Mouse (Mus musculus): ENCODE data around the gene Nxpe3.
A peak's percentile ranks its signal among the peaks of the same experiment; 100 is the strongest.

- TF ChIP-seq CTCF (IDR thresholded peaks at IDR 0.05; ENCODE audit: extremely low read depth, insufficient read depth, low read length), result no peak
- TF ChIP-seq POLR2A (IDR thresholded peaks at IDR 0.05; ENCODE audit: extremely low read depth, insufficient read depth, low read length), result peak; percentile 26; the same call in 1 of the 2 replicates
Measured at GRCm38 (mm10) chr16:55894893-55895650, at the start of gene Nxpe3.
